Mouse (Mus musculus) cortical plate, adult 2 months (tissue): Measurements from ENCODE around the gene Clmp.

Experiments
- CTCF ChIP-seq: fragments of 200-500 bp; IDR thresholded peaks from 2 replicates; pipeline ENCODE4 v1.5.1; 2011; ENCODE audit warnings: mild to moderate bottlenecking, control low read depth, low read length; ENCODE audit not compliant: insufficient read depth; ENCODE audit errors: extremely low read depth
- POLR2A ChIP-seq: fragments of 200-500 bp; IDR thresholded peaks from 2 replicates; pipeline ENCODE4 v1.6.1; 2011; ENCODE audit warnings: mild to moderate bottlenecking, low read length, control low read depth; ENCODE audit not compliant: insufficient read depth; ENCODE audit errors: extremely low read depth

GRCm38 (mm10) chr9:40732302-40732701 is 46.5 kb downstream of the Clmp start:
- TF ChIP-seq POLR2A (no peak), CTCF (no peak)
